Mouse (Mus musculus) liver (tissue): ENCODE results near the gene Cdh13.

Experiments
- DNase-seq: peaks from one replicate; pipeline ENCODE4 v3.0.0-alpha.2; 2020; ENCODE audit warnings: mixed read lengths

The Cdh13 gene

GRCm38 (mm10) chr8:118384314-118384713 is 100.8 kb downstream of the Cdh13 start:
- DNase-seq: no peak

DNA sequence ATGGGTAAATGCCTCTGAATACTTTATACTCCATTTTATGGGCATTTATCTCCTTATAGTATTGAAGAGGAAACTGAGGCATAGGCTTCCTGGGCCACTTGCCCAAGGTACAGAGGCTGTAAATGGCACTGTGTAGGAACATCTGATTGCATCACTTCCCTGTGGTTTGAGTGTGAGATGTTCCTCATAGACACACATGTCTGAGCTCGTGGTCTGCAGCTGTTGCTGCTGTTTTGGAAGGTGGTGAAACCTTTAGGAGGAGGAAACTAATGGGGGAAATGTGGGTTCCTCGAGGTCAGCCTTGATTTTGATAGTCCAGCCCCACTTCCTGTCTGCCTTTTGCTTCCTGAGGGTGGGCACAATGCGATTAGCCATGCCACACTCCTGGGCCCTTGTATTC is 105.9 kb downstream of the Cdh13 start:
- DNase-seq: no peak

DNA sequence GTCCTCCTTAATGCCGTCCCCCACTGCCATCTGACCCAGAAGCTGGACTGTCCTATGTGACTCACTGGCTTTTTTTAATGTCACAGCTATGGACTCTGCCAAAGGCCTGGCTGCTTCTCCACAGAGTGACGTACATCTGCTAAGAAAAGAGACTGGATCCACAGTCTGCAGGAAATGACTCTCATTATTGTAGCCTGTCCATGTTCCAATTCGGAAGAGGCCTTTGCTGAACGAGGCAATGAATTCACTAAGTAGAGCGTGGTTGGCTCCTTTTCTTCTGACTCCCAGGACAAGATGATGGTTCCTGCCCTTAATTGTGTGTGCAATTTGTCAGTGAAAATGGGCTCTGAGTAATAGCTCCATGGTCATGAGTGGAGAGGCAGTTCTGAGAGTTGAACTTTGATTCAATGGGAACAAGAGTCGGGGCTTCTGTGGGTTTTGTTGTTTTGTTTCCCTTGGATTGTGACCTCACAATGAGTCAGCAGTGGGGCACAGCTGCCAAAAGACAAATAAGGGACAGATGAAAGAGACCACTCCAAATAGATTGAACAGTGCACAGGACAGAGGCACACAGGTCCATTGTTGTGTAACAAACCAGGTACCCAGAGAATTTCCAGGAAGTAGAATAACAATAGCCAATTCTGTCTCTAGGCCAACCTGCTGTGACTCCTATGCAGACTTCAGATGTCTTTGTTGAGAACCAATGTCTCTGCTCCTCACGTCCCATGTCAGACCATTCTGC is 110.5 kb downstream of the Cdh13 start:
- DNase-seq: no peak

DNA sequence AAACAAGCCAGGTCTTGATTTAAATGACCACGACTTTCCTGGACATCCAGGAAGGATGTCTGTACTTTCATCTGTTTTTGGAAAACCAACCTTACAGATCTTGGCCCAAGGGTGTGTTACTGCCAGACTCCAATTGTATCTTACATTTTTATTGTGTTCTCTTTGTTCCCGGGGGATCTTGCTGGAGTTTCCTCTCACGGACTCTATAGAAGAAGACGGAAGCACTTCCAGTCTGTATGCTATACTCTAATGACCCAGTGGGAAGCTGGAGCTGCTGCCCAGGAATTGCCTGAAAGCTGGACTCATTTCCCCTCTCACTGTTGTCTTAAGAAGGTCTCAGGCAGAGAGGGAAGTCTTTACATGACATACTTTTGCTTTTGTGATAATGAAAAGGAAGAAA is 111.6 kb downstream of the Cdh13 start:
- no peak for DNase-seq

GRCm38 (mm10) chr8:118404836-118405235 is 121.3 kb downstream of the Cdh13 start:
- DNase-seq: no peak

GRCm38 (mm10) chr8:118407322-118407721 is 123.8 kb downstream of the Cdh13 start:
- DNase-seq: no peak

DNA sequence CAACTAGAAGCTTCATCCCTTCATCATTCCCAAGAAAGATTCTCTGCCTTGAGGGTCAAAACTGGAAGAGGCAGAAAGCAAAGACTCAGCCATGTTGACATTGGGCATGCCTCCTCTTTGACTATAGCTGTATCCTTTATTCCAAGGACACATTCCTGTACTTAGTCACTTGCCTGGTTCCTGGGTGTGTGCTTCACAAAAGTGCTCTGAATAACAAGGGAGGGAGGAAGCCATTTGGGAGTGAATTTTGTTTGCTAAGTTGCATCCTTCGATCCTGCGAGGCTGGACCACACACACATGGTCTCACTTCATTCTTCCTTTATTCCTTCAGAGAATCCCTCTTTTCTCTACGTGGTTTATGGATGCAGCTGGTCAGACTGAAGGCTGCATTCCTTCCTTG is 125.9 kb downstream of the Cdh13 start:
- no peak for DNase-seq

GRCm38 (mm10) chr8:118410341-118410970 is 126.9 kb downstream of the Cdh13 start:
- no peak for DNase-seq

DNA sequence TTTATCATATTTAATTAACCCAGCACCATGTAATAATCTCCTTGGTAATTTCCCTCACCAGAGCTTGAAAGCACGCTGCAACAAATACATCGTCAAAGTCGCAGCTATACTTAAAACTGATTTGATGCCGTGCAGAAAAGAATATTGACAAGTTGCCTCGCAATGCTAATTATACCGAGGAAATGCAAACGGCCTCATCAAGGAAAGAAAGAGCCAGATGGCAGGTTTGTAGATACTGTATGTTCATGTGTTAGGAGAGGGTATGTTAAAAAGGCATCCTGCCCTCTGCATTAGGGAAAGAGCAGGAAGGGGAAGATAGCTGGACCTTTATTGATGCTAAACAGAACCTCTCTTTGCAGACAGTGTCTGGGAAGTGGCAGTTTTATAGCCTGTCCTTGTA is 132.1 kb downstream of the Cdh13 start:
- no peak for DNase-seq

GRCm38 (mm10) chr8:118416811-118417355 is 133.3 kb downstream of the Cdh13 start:
- DNase-seq: no peak

DNA sequence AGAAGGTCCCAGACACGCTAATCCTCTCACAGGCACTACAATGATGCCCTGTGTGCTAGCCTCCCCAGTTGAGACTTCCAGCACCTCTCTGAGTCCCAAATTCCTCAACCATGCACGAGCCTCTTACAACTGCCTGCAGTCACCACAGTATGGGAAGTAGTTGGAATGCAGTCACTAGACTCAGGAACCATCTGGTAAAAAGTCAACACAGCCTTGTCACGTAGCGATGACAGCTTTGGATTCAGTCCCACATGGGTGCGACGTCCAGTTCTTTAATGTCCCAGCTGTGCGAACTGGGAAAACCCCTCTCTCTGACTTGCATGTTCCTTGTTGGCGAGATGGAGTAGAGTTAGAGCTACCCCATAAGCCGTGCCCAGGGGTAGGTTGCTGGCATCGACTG is 139.1 kb downstream of the Cdh13 start:
- no peak for DNase-seq

DNA sequence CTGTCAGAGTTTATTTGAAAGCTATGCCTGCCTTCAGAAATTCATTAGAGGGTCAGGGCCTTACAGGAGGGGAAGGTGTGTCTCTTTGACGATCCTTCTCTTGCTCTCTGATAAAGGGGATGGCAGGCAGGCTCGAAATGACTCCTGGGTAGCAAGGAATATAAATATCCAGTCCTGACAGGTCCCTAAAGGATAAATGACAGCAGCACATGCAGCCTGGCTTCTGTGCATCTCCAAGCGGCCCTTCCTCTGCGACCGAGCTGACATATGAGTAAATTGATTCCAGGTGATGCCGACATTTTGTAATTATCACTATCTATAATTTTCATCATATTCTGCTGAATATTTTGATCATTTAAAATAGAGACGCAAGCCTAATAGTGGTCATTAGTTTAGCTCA is 145.4 kb downstream of the Cdh13 start:
- no peak for DNase-seq

- DNase-seq: no peak
These were observed 148.4 kb downstream of the Cdh13 start for GRCm38 (mm10) chr8:118431731-118432440.

DNA sequence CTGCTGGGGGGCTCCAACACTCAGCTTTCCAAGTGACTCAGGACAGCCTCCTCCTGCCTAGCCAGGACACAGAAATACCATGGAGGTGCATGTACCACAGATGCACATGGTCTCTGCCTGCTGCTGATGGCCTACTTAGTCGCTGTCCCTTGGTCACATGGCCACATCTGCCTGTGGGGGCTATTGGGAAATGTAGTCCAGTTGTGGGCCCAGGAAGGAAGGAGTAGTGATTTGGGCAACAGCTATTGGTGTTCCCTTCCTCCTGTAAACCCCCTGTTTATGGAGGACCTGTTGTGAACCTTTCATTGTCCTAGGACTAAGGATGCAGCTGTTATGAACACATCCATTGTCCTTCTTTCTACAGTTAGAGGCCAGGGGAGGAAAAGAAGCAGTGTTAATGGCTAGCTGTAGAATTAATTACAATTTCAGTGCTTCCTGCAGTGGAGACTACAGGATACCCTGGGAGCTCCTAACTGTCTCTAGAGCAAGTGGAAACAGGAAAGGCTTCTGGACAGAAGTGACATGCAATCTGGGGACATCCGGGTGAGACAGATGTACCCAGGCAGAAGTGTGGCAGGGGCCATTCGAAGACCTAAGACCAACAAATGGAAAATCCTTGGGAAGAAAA is 150.1 kb downstream of the Cdh13 start:
- no peak for DNase-seq

GRCm38 (mm10) chr8:118436751-118437150 is 153.2 kb downstream of the Cdh13 start:
- no peak for DNase-seq

- no peak for DNase-seq
These were observed 153.6 kb downstream of the Cdh13 start for GRCm38 (mm10) chr8:118437152-118437551.

- no peak for DNase-seq
These were observed 154.3 kb downstream of the Cdh13 start for GRCm38 (mm10) chr8:118437874-118438273.

- no peak for DNase-seq
These were observed 156.3 kb downstream of the Cdh13 start for GRCm38 (mm10) chr8:118439857-118440256.

- DNase-seq: no peak
These were observed 159.8 kb downstream of the Cdh13 start for GRCm38 (mm10) chr8:118443361-118443760.

DNA sequence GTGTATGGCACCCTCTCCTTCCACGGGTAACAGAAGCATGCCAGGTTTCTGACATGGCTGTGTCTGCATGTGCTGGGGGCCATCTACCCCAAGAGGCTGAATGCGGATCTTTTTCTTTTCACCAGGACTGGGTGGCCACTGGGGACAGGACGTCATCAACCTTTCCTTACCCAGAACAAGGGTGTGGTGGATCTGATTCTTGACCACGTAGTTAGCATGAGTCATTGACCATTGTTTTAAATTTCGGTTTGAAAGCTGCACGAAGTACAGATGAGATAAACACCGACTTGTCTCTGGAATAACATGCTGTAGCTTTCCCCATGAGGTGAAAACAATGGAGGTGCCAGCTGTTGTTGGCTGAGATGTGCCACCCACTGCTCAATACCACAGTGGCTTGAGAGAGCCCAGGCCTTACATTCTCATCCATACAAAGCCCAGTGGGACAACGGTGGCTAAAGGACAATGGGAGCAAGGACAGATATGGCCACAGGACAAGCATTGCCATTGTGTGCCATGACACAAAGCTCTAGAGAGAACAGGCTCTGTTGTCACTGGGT is 161.2 kb downstream of the Cdh13 start:
- DNase-seq: no peak

DNA sequence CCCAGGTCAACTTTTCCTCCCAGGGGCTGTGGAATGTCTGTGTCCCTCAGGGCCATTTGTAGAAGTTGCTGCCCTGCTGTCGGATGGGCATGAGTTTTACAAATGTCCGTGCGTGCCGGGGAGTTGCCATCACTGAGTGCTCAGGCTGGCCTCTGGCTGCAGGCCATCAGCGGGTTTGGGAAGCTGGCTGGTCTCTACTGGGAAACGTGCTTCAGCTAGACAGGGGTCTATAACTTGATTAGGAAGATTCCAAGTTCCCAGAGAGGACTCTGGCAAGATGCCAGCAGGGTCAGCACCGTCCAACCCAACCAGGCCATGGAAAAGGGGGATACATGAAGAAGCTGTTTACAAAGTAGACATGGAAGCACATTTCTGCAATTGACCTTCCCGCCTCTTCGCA is 163.0 kb downstream of the Cdh13 start:
- no peak for DNase-seq

DNA sequence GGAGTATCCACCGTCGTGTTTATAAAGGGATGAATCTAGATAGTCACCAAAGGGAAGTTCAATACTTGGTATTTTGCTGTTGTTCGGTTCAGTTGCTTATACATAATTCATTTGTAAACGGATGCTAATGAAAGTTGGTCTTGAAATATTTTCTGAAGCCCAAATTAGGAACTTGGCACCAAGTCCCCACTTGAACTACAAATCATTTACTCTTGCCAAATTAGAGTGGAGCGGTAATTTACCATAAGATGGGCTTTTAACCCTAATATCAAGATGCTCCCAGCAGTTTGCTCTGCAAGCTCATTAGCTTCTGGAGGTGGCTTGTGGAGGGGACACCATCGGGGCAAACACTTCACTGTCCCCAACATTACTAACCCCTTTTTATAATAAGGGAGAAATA is 164.5 kb downstream of the Cdh13 start:
- no peak for DNase-seq
